ENCODE assay signal across 23 mouse cellular contexts in the genomic region with DNA sequence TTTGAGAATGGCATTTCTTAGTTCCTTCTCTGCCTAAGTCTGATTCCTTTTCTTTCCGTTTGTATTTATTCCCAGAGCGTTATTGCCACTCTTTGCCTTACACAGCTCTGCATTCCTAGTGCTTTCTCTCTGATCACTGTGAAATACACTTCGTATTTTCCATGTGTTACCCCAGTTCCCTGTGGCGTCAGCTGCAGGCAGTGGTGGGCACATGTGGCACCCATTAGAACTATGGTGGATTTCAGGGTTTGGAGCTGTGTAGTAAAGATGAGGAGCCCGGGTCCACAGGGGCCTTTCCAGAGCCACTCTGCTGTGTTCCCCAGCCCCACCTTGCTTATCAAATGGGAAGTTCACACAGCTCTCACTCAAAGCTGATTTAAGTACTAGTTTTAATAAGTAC.
"Had no signal": no experiment of that assay in that cellular context is flagged by ENCODE, and none has a peak within 500 bp of the region (broad histone marks: within the 10 kb centered on the region; RNA-seq: fewer than 3 reads in every experiment).

No protein-coding gene starts in this region.

- H3K4me1 ChIP-seq: intestine, embryonic 15.5 days; liver, embryonic 12.5 days; liver, embryonic 15.5 days; megakaryocyte, embryonic 14.5 days; stomach, embryonic 15.5 days had no signal

- H3K4me3 ChIP-seq: intestine, embryonic 15.5 days; kidney, embryonic 15.5 days; limb, embryonic 12.5 days; liver, embryonic 12.5 days; liver, embryonic 15.5 days; lung, embryonic 15.5 days; megakaryocyte, embryonic 14.5 days; midbrain, embryonic 15.5 days; myocyte; neural tube, embryonic 15.5 days; stomach, embryonic 15.5 days had no signal

- H3K9ac ChIP-seq: intestine, embryonic 15.5 days; kidney, embryonic 15.5 days; limb, embryonic 12.5 days; liver, embryonic 12.5 days; liver, embryonic 15.5 days; lung, embryonic 15.5 days; midbrain, embryonic 15.5 days; neural tube, embryonic 15.5 days; stomach, embryonic 15.5 days had no signal

- H3K27me3 ChIP-seq: intestine, embryonic 15.5 days; kidney, embryonic 15.5 days; limb, embryonic 12.5 days; liver, embryonic 12.5 days; liver, embryonic 15.5 days; lung, embryonic 15.5 days; megakaryocyte, embryonic 14.5 days; midbrain, embryonic 15.5 days; neural tube, embryonic 15.5 days; stomach, embryonic 15.5 days had no signal

- H3K9me3 ChIP-seq: intestine, embryonic 15.5 days; kidney, embryonic 15.5 days; liver, embryonic 12.5 days; liver, embryonic 15.5 days; lung, embryonic 15.5 days; midbrain, embryonic 15.5 days; neural tube, embryonic 15.5 days; stomach, embryonic 15.5 days had no signal

- H3K4me2 ChIP-seq: intestine, embryonic 15.5 days; kidney, embryonic 15.5 days; limb, embryonic 12.5 days; liver, embryonic 12.5 days; liver, embryonic 15.5 days; lung, embryonic 15.5 days; midbrain, embryonic 11.5 days; midbrain, embryonic 15.5 days; neural tube, embryonic 15.5 days; stomach, embryonic 15.5 days had no signal

- H3K27ac ChIP-seq: intestine, embryonic 15.5 days; kidney, embryonic 15.5 days; liver, embryonic 12.5 days; liver, embryonic 15.5 days; lung, embryonic 15.5 days; midbrain, embryonic 15.5 days; neural tube, embryonic 15.5 days; stomach, embryonic 15.5 days had no signal

- H3K36me3 ChIP-seq: intestine, embryonic 15.5 days; kidney, embryonic 15.5 days; liver, embryonic 12.5 days; liver, embryonic 15.5 days; lung, embryonic 15.5 days; midbrain, embryonic 15.5 days; stomach, embryonic 15.5 days had no signal

- ATAC-seq: intestine, embryonic 15.5 days; liver, embryonic 12.5 days; midbrain, embryonic 15.5 days had no signal

- DNase-seq: kidney, adult 11 months; kidney, adult 8-10 months; kidney, postnatal 10 days; kidney, postnatal 36 days; liver; lung, adult 18-20 months; lung, postnatal 10 days; lung, postnatal 36 days; right cerebral cortex, postnatal 25 days; spleen, adult 18-20 months; thymus, postnatal 25 days had no signal
